Mouse (Mus musculus) embryo, embryonic 9.5 days (tissue): ENCODE data around the gene Hsd17b13.
"Not testable (repeated sequence)": the region's sequence is repeated elsewhere in the genome, so short reads cannot be mapped to it uniquely, and the experiment has no call there.

Experiments used
- DNase-seq: peaks from one replicate; pipeline ENCODE4 v3.0.0-alpha.2; 2017; ENCODE audit errors: extremely low spot score

Gene Hsd17b13

DNA sequence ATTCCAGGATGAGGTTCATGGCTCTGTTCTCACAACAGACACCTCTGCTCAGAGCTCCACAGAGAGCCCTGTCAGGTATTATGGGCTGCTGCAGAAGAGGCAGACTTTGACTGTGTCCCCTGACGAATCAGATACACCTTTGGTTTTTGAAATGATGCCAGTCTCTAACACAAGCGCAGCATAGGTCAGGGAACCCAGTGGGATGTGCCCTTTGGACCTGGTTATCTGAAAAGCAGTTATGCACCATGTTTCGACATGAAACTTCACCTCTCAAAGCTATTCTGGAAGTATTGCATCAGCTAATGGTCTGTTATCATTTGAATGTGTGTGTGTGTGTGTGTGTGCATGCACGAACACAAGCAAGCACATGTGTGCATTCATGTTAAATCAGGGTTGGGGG lies at the start of gene Hsd17b13:
Gene Hsd17b13 (minus strand): TSS at position 114 of the 400 bp plus-strand sequence.
- no peak for DNase-seq

DNA sequence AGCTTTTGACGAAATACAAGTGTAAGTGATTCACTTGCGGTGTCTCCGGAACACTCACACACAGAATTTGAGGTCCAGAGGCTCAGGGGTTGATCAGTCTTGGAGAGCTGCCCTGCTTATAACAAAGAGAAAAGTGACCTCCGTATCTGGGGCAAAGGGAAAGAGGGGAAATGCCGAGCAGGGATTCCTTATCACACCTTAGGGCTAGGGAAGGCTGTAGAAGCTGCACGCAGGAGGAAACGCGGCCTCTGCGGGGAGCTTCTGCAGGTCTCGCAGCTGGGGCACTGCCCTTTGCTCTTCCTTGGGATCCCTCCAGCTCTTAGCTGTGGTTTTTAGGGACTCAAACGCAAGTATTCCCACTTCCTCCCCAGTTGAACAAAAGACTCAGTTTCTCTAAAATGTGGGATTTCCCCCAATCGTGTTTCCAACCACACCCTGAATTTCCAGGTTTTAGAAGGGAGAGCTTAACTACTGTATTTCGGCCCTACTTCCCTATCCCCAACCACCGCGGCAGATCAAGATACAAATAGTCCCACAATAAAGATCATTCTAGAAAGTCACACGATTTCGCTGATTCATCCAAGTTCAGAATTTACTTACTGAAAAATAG lies 48.1 kb upstream of the Hsd17b13 start:
- DNase-seq, result no peak

DNA sequence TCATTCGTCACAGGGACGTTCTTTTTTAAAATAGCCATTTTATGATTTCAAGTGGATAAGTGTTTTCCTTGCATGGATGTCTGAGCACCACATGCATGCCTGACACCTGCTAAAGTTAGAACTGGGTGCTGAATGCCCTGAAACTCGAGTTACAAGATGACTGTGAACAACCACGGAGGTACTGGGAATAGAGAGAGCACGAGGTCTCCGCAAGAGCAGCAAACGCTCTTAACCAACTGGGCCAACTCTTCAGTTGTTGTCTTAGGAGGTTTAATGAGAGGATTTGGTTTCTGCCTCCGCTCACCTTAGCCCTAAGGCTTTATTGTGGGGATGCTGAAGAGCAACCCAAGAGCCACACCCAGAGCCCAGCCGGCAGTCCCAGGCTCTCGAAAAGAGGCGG lies 47.6 kb upstream of the Hsd17b13 start:
- DNase-seq, result no peak

DNA sequence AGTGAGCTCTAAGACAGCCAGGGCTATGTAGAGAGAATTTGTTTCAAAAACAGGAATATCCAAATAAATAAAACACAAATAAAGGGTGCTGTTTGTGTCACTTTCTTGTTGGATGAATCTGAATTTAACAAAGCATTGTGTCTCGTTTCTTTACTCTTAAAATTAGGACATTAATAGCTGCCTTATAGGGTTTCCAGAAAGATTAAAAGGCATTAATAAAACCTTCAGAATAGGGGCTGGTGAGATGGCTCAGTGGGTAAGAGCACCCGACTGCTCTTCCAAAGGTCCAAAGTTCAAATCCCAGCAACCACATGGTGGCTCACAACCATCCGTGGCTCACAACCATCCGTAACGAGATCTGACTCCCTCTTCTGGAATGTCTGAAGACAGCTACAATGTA lies 47.0 kb upstream of the Hsd17b13 start:
- DNase-seq, result not testable (repeated sequence)

DNA sequence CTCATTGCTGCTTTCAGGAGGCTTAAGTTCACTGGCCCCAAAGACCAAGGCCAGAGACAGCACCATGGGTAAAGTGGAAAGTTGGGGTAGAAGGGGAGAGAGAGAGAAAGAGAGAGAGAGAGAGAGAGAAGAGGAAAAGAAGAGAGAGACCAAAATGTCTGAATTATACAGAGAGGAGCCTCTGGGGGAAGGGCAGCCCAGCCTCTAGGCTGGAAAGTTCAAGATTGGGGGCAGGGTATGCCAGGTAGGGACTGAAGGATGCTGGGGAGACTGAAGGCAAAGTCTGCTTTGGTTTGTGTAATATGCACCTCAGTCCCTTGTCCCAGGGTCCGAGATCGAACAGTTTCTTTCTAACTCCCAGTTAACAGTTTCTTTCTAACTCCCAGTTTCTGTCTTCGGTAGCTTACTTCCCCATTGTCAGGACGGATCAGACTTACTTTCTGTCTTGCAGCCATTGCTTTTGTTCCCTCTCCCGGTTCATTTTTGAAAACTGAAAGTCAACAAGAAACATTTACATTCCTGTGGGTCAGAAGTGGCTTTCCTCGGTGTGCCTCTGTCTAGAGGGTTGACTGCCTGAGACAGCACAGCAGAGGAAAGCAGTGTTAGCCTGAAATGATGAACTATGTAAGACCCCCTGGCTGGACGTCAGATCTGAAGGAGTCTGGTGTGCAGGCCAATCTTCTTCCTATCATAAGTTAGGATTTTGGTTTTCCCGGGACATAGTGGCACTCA lies 46.2 kb upstream of the Hsd17b13 start:
- no peak for DNase-seq

DNA sequence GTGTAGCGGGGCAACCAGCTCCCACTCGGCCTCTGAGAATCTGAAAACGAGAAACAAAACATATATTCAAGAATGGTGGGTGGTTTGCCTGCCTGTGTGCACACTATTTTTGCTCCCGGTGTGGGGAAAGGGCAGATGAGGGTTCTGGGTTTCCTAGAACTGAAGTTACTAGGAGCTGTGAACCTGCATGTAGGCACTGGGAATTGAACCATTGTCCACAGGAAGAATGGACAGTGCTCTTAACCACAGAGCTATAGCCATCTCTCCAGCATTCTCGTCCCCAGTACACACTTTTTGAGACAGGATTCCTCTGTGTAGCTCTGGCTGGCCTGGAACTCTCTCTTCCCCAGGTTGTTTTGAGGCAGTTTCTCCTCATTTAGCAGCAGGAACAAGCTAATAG lies 45.3 kb upstream of the Hsd17b13 start:
- DNase-seq, result no peak

DNA sequence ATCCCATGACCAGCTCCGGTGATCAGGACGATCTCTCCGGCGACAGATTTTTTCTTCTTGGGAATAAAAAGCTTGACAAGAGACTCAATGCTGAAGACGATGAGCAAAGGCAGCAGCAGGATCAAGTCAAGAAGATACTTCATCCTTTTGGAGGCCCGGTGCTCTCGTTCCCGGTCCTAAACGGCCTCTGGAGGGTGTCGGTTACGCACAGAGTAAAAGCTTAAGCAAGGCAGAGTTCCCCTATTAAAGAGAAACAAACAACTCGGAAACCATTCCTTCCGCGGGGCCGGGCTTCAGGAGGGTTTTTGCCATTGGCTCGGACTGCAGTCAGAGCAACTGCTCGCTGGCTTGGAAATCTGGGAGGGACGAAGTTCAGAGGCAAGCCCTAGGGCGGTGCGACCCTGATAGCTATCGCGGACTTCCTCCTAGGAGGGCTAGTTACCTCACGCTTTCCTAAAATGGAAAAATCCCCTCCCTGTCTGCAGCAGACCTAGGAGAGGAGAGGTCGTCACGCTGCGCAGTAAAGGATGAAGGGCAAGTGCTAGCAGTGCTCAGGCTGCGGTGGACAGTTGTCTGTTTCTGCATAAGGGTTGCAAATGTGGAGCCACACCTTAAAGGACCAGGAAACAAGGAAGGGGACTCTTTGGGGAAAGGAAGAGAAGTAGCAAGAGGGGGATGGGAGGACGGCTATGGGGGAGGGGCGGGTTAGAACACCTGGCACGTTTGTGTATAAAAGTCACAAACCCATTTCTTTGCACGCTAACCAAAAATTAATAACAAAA lies 44.6 kb upstream of the Hsd17b13 start, which contains the start of gene Hsd17b11:
Gene Hsd17b11 (minus strand): TSS at position 323 of the 782 bp plus-strand sequence.
- DNase-seq, result peak; percentile 79

DNA sequence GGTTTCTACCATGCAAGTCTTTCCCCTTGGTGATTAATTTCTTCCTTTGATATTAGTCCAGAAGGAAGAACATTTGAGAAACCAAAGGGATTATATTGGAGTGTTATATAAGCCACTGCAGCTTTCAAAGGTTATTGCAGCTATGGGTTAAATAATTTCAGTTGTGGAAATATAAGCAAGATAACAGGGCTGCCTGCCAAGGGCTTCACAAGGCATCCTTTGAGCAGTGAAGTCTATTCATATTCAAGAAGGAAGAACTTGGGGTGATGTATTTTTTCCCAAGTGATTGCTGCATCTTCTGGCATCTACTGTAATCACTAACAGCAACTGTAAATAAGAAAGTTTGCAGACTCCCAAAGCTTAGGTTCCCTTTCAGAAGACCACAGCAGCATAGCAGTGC lies 34.2 kb upstream of the Hsd17b13 start:
- no peak for DNase-seq

DNA sequence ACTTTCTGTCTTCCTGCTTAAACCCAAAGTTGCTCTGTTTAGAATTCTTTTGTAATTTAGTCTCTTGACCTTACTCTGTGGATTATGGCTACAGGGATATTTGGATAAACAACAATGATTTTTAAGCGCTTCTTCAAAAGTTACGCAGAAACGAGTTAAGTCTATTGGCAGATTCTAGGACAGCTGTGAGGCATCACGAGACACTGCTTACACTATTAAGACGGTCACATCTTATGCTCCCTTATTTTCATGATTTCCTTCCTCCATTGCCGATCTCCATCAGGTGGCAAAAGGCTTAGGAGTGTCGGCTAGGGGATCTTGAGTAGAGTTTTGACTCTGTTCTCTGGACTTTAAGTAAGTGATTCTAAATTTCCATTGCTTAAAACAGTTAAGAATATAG lies 33.1 kb upstream of the Hsd17b13 start:
- no peak for DNase-seq

DNA sequence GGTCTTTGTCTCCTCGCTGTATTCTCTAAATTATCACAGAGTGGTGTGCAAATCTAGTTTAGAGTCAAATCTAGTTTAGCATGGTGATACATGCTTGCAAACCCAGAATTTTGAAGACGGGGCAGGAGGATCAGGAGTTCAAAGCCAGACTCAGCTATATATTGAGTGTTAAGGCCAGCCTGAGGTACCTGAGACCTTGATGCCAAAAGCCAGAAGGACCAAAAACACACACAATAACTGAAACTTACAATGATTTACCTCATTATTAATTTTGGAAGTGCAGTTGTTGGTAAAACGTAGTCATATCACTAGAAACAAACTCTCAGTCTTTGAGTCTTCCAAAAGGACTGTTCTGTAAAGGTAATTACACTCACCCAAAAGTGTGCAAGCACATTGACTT lies 32.2 kb upstream of the Hsd17b13 start:
- no peak for DNase-seq

DNA sequence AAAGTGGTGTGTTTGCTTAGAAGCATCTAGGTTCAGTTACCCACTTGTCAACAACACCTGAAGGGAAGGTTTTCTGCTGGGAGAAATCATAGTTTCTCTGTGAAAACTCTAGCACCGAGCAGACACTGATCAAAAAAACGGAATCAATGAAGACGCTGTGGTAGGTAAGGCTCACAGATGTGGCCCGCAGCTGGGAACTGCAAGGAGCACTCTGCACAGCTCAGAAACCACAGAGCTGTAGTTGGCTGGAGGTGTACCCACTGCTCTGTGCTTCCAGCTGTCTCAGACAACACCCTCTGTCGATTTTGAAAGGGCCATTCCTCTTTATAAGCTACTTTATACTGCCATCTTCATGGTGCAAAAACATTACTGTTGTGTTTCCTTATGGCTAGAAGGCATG lies 30.6 kb upstream of the Hsd17b13 start:
- DNase-seq, result no peak

DNA sequence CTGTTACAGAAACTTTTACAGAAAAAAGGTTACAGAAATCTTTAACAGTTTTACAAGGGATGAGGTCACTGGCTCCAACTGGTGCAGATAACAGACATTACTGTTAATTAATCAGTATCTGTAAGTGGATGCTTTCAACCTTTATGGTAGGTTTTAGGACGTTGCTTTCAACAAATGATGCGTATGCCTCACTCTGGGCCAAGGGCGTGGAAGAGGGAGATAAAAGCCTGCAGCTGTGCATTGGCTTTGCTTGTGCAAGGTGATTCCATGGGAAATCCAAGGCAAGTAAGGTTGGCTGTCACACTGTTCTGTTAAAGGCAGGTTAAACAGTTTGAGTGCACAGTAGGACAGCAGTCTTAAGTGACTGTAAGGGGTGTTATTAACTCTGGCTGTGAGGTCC lies 29.6 kb upstream of the Hsd17b13 start:
- no peak for DNase-seq

DNA sequence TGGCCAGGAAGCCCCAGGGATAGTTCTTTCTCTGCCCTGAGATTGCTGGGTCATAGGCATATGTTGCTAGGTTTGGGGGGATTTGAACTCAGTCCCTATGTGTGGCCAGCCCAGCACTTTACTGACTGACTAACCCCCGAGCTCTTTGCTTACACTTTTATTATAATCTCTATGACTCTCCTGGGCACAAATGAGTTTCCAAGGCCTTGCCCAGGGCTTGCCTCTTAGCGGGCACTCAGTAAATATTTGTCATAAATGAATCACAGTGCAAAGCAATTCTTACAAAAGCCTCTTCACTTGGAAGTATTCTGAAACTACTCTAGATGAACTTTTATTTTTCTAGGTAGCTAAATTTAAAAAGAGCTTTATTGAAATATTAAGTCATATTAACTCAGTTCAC lies 26.7 kb upstream of the Hsd17b13 start:
- no peak for DNase-seq

DNA sequence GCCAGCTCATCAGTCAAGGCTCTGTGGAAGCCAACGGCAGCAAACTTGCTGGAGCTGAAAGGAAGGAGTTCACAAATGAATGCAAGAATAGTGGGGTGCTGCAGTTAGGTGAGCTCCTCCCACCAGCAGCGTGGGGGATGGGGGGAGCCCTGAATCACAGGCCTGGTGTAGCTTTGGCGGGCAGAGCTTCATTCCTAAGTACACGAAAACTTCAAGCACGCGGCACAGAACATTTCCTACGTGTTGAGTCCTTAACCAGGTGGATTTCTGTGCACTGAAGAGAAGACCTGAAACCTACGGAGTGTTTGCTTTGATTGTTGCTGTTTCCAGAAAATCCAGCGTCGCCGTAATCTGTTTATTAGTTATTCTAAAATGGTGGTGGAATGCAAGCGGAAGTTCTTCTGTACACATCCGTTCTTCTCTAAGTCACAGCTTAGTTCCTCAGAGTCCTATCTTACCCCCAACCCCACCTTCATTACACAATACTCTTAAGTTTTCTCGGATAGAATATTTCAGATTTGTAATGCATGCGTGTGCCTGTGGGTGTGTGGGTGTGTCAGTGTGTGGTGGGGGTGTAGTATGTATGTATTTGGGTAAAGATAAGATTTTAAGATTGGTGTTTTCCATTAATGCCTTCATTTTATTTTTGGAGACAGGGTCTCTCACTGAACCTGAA lies 26.2 kb upstream of the Hsd17b13 start:
- DNase-seq, result no peak

DNA sequence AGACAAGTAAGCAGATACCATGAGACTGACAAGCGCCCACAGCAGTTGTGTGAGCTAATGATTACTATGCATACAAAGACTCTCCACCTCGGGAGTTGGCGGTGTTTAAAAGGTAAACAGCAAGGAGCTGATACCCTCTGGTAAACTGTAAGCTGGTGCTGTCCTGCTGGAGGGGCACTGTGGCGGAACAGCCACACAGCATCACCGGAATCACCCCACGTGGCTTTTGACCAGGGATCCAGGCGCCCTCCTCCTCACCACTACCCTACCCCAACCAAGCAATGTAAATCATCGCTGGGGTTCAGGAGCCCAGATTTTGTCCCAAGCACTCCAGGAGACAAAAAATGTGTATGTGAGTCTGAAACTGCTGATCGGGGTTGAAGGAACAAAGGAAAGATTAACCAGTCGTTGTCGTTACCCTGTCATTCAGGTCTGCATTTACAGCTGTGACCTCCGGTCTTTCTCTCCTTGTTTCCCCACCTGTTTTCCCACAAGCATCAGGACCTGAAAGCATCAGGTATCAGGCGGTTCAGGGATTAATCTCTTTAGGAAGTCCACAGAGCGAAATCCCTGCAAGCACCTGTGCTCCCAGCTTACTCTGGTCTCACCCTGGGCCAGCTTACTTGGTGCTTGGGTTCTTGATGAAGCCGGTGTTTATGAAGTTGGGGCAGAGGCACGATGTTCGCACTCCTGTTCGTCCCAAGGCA lies 25.5 kb upstream of the Hsd17b13 start:
- peak; percentile 32 for DNase-seq

DNA sequence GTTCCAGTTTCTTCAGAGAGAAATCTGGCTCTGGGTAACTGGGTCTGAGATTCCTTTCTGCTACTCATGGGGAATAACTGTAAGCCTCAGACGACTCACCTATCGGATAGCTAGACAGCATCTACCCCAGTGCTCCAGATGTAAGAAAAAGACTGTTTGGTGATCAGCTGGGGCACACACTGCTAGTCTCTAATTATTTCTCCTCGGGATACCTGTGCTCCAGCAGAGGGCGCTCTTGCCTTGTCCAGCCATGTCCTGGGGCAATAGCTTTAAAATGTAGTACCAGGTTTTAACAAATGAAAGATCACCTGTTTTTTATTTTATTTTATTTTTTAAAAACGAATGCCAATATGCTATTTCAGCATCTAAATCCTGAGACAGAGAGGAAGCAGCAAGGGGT lies 22.5 kb upstream of the Hsd17b13 start:
- DNase-seq, result peak; percentile 72

DNA sequence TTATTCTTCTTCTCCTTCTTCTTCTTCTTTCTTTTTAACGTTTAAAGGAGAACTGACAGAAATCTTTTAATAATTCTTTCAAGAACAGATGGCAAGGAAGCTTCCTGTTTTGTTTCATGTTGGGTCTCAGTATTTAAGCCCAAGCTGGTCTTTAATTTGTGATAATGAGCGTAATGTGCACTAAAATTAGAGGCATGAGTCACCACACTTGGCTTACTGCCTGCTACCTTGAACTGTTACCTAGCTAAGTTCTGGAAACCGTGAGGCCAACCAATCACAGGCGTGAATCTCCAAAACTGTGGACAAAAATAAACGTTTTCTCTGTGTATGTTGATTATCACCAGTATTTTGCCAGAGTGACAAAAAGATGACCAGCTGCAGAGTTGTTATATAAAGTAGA lies 21.5 kb upstream of the Hsd17b13 start:
- DNase-seq, result no peak

DNA sequence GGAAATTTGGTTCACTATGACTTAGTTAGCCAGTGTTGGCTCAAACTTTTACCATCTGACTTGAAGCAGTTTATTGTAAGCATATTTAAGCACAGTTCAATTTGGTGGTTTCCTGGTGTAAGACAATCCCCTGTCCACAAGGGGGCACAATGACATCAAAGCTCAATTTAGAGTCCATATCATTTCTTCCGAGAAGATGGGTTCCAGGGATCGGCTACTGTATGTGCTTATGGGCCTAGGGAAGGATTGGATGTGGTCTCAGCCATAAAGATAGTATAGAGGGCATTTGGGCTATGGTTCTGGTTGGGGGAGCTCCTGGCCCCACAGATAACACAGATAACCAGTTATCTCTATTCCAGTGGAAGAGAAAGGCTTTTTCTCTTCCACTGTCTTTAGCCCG lies 18.0 kb upstream of the Hsd17b13 start:
- no peak for DNase-seq

DNA sequence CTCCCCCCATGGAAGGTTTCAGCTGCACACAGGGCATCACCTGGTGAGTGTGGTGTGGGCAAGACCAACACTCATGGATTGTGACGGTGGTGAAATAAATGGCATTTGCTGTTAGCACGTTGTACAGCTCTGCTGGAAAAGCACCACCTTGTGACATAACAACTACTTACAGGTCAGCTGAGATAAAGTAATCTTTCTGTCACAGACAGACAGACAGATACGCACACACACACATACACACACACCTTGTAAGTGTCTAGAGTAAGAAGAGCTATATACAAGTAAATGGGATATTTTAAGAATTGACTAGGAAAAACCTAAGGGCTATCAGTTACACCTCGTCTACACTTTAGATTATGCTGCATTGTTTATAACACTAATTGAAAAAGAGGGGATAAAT lies 17.5 kb upstream of the Hsd17b13 start:
- no peak for DNase-seq

DNA sequence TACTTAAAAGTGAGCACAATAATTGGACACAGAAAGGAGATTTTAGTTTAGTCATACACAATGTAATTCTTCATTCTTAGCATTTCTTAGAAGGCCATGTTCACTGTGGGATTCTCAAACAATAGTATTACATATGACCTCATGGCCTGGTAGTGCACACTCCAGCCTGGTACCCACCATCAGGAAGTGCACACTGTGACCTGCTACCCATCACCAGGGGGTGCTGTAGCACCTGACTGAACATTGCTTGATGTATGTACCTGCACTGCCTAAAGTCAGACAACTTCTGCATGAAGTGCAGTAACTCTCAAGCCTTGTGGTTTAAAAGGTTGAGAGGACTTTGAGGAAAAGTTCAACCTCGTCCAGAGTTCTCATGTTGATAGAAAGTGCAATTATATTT lies 16.4 kb upstream of the Hsd17b13 start:
- DNase-seq, result no peak

DNA sequence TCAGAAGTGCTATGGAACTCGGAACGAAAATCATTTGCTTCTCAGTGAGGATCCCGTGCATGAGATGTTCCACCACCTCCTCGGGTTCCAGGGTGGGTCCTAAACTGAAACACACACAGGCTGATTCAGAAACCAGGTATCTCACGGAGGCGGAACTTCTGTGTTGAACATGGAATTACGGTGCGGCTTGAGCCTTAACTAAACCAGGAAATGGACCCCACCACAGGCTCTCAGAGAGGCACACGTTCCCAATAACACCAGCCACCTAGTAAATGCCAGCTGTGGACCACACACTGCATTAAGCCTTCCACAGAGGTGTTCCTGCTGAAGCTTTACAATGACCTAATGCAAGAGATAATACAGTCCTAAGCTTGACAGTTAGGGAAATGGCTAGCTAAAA lies 15.6 kb upstream of the Hsd17b13 start:
- no peak for DNase-seq
